In genomic region chr10:60294621-60295020, GRCm38 (mm10) we compare ENCODE assay signal across 23 mouse cellular contexts. TPM values are rescaled to one million over a fixed set of nuclear protein-coding genes. Genes with fewer than 3 reads are reported as not detected.
DNase-seq lines count a peak whose midpoint lies in the region; ATAC-seq lines count a peak whose summit lies in the region.
"Had no signal": no experiment of that assay in that cellular context is flagged by ENCODE, and none has a peak within 500 bp of the region (broad histone marks: within the 10 kb centered on the region; RNA-seq: fewer than 3 reads in every experiment).

No protein-coding gene starts in this region.

- ATAC-seq in kidney, embryonic 14.5 days (ENCODE audit: low FRiP score, low TSS enrichment): no peak
- ATAC-seq in midbrain, embryonic 13.5 days: no peak
- ATAC-seq: activated CD4-positive, CD25-positive, alpha-beta regulatory T cell, adult 4 months; forebrain, embryonic 14.5 days; Patski had no signal

- H3K9ac ChIP-seq in kidney, embryonic 14.5 days (ENCODE audit: low read depth, low read length): no peak overlapping the region
- H3K9ac ChIP-seq in midbrain, embryonic 13.5 days (replicated peaks): no peak overlapping the region
- H3K9ac ChIP-seq: embryonic facial prominence, embryonic 15.5 days; heart, embryonic 13.5 days had no signal

- DNase-seq in kidney, adult 8-10 months: peak; percentile 56 to 60
- peak; percentile 9 for DNase-seq in adipocyte (ENCODE audit: low spot score)
- peak; percentile 31 for DNase-seq in kidney, postnatal 10 days
- DNase-seq in urinary bladder, postnatal 4 days (ENCODE audit: low spot score in 2 of 2): no peak
- DNase-seq: adrenal gland, adult 2 months; adrenal gland, postnatal 36 days; cerebellum, adult 8-10 months; cerebellum, postnatal 14 days; embryo, embryonic 11 days; gastrocnemius, adult 2 months; gastrocnemius, postnatal 36 days; heart, adult 11 months had no signal

- WGBS in kidney, embryonic 14.5 days: 88% methylated on average over 7 of the region's 7 CpGs
- WGBS in macrophage (ENCODE audit: missing documents): 77% methylated on average over 7 of the region's 7 CpGs
- WGBS in midbrain, embryonic 13.5 days: 81% methylated on average over 7 of the region's 7 CpGs

- no peak overlapping the region for H3K27ac ChIP-seq in kidney, embryonic 14.5 days (ENCODE audit: low read depth, low read length)
- 0 out of 2 replicates have a peak overlapping the region, but pooled peaks have one; percentile 1 for H3K27ac ChIP-seq in macrophage
- H3K27ac ChIP-seq in midbrain, embryonic 13.5 days: no peak overlapping the region
- H3K27ac ChIP-seq: embryonic facial prominence, embryonic 15.5 days; forebrain, embryonic 10.5 days; heart, embryonic 13.5 days had no signal

- no peaks in the 10 kb centered on the region for H3K27me3 ChIP-seq in kidney, embryonic 14.5 days (ENCODE audit: control insufficient read depth, insufficient read depth, low read length)
- H3K27me3 ChIP-seq in midbrain, embryonic 13.5 days: no peaks in the 10 kb centered on the region
- H3K27me3 ChIP-seq: CH12.LX; embryonic facial prominence, embryonic 15.5 days; heart, embryonic 13.5 days; Patski had no signal

- H3K36me3 ChIP-seq in kidney, embryonic 14.5 days (ENCODE audit: control insufficient read depth, insufficient read depth, low read length): peaks cover 65% of the 10 kb centered on the region
- H3K36me3 ChIP-seq in macrophage (ENCODE audit: inconsistent target): peaks cover 98% of the 10 kb centered on the region
- peaks cover 75% of the 10 kb centered on the region for H3K36me3 ChIP-seq in midbrain, embryonic 13.5 days

- H3K4me1 ChIP-seq in kidney, embryonic 14.5 days (ENCODE audit: control insufficient read depth, insufficient read depth, low read length): peaks cover 14% of the 10 kb centered on the region
- H3K4me1 ChIP-seq in midbrain, embryonic 13.5 days (replicated peaks): peaks cover 10% of the 10 kb centered on the region

- H3K79me2 ChIP-seq in macrophage (ENCODE audit: inconsistent target): peaks cover 90% of the 10 kb centered on the region

- H3K4me2 ChIP-seq in kidney, embryonic 14.5 days (replicated peaks; ENCODE audit: low read depth, low read length): no peak overlapping the region
- H3K4me2 ChIP-seq in midbrain, embryonic 13.5 days (replicated peaks): no peak overlapping the region
- H3K4me2 ChIP-seq: embryonic facial prominence, embryonic 15.5 days; heart, embryonic 13.5 days had no signal

- H3K4me3 ChIP-seq in kidney, embryonic 14.5 days (ENCODE audit: low read length): no peak overlapping the region
- H3K4me3 ChIP-seq in macrophage (ENCODE audit: inconsistent target): no peak overlapping the region
- H3K4me3 ChIP-seq in midbrain, embryonic 13.5 days (replicated peaks): no peak overlapping the region
- H3K4me3 ChIP-seq: embryonic facial prominence, embryonic 15.5 days; erythroblast, embryonic 14.5 days; forebrain, embryonic 10.5 days; gastrocnemius, adult 2 months; heart, embryonic 13.5 days had no signal

- H3K9me3 ChIP-seq in kidney, embryonic 14.5 days (ENCODE audit: control insufficient read depth, low read length): no peaks in the 10 kb centered on the region
- H3K9me3 ChIP-seq in midbrain, embryonic 13.5 days: no peaks in the 10 kb centered on the region
- H3K9me3 ChIP-seq: embryonic facial prominence, embryonic 15.5 days; forebrain, embryonic 10.5 days; heart, embryonic 13.5 days had no signal

RNA-seq across cellular contexts. Expression of gene Psap, which starts 17.2 kb away (rescaled TPM):
- 69.5 and 122 TPM in 2 replicates for polyA plus RNA-seq in kidney, embryonic 14.5 days (2014; fragmentation: Nextera tagmentation; extraction: Ambion mirVana)
- 1,000 to 10,000 TPM in 22 of 26 experiments, 100 to 1,000 TPM in 4; 715 to 4,323 (median 2,388) TPM for total RNA-seq in macrophage (2018; cell fraction: chromatin; rRNA removed)
- over 10,000 TPM in 25 of 26 experiments, 1,000 to 10,000 TPM in 1; 9,835 to 25,455 (median 13,887) TPM for total RNA-seq in macrophage (2018; cell fraction: cytosol; rRNA removed)
- over 10,000 TPM in 25 of 26 experiments, 1,000 to 10,000 TPM in 1; 4,026 to 20,879 (median 17,761) TPM for total RNA-seq in macrophage (2018; cell fraction: nucleus; rRNA removed)
- polyA plus RNA-seq in macrophage (2018): 12,209 to 20,921 TPM (median 16,354 TPM) in 3 replicates
- polyA plus RNA-seq in midbrain, embryonic 13.5 days (2015; fragmentation: Nextera tagmentation; extraction: Ambion mirVana): 126 and 154 TPM in 2 replicates

RNA-seq across cellular contexts. Expression of gene Vsir, which starts 52.0 kb away (rescaled TPM):
- polyA plus RNA-seq in kidney, embryonic 14.5 days (2014; fragmentation: Nextera tagmentation; extraction: Ambion mirVana): 2.2 and 4.6 TPM in 2 replicates
- 100 to 1,000 TPM in 6 of 26 experiments, 10 to 100 TPM in 20; 10.8 to 164 (median 60.8) TPM for total RNA-seq in macrophage (2018; cell fraction: chromatin; rRNA removed)
- total RNA-seq in macrophage (2018; cell fraction: cytosol; rRNA removed): 100 to 1,000 TPM in 24 of 26 experiments, 10 to 100 TPM in 2; 90.4 to 273 (median 157) TPM
- 100 to 1,000 TPM in 24 of 26 experiments, 10 to 100 TPM in 2; 88.2 to 317 (median 168) TPM for total RNA-seq in macrophage (2018; cell fraction: nucleus; rRNA removed)
- 165 to 459 TPM (median 279 TPM) in 3 replicates for polyA plus RNA-seq in macrophage (2018)
- polyA plus RNA-seq in midbrain, embryonic 13.5 days (2015; fragmentation: Nextera tagmentation; extraction: Ambion mirVana): 1.6 and 1.7 TPM in 2 replicates

Comparison
In these comparisons a context has a peak if more than half of its experiments do, and no peak if none do; other contexts are left out.
1. DNase-seq: peak in kidney, adult 8-10 months (2 of 2), adipocyte (single experiment) and kidney, postnatal 10 days (single experiment); none in urinary bladder, postnatal 4 days (0 of 2).
2. RNA of gene Psap, which starts 17.2 kb away (polyA plus RNA-seq): 12,209 to 20,921 TPM in macrophage; 126 to 154 TPM in midbrain, embryonic 13.5 days and 69.5 to 122 TPM in kidney, embryonic 14.5 days; every median in the first group is over 10 times any median in the second.
3. RNA of gene Vsir, which starts 52.0 kb away (polyA plus RNA-seq): 165 to 459 TPM in macrophage; 2.2 to 4.6 TPM in kidney, embryonic 14.5 days and 1.6 to 1.7 TPM in midbrain, embryonic 13.5 days; every median in the first group is over 10 times any median in the second.